Mouse (Mus musculus): ENCODE results near the gene Mtch1. TPM values are rescaled to one million over a fixed set of nuclear protein-coding genes. Genes with fewer than 3 reads are reported as not detected.

Gene Mtch1
- total and polyA plus RNA-seq, 3 experiments: 66.1 to 143 (median 110) TPM

DNA sequence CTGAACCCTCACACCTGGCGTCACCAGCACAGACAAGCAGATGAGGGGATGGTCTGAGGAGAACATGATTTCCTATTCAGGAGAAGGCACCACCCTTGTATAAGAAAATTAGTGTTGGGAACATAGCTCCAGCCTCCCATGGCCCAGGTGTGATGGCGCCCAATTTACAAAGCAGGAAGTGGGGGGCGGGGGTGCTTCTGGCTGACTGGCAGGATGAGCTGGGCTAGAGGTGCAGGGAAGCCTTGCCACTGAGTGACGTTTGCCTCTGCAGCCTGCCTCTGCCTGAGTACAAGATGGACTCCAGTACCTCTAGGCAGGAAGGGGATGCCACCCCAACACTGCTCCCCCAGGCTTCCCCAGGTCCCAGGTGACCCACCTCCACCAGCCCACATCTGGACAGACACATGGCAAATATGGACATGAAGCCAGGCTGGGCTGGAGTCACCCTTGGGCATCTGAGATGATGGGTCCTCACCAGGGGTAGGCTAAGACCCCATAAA is 15.5 kb downstream of the Mtch1 start:
- Histone ChIP-seq H3K27ac (ENCODE audit: insufficient read depth, low read depth) (no peak overlapping the region), H3K4me1 (ENCODE audit: control insufficient read depth in 1 of 2, insufficient read depth in 2 of 2) (peaks cover 0 to 6% of the 10 kb centered on the region in 2 experiments; a peak in 2 of 4 replicates), H3K4me2 (ENCODE audit: insufficient read depth, low read depth, poor library complexity, severe bottlenecking) (no peak overlapping the region), H3K9me3 (replicated peaks; ENCODE audit: low read length) (no peaks in the 10 kb centered on the region), H3K79me2 (replicated peaks; ENCODE audit: control insufficient read depth, extremely low read depth, insufficient read depth, poor library complexity, severe bottlenecking) (no peaks in the 10 kb centered on the region), H3K36me3 (replicated peaks in 1 of 2; ENCODE audit: control insufficient read depth in 1 of 2, insufficient read depth in 1 of 2, low read length in 1 of 2) (peaks cover 62 to 73% of the 10 kb centered on the region in 2 experiments), H3K27me3 (replicated peaks) (no peaks in the 10 kb centered on the region), H3K4me3 (replicated peaks in 1 of 3; ENCODE audit: low read depth in 2 of 3, low read length in 2 of 3, poor library complexity in 1 of 3) (no peak overlapping the region), H3K9ac (ENCODE audit: insufficient read depth, low read depth) (no peak overlapping the region)
- no peak for DNase-seq (ENCODE audit: extremely low read depth)
- in situ Hi-C loops (cut with MboI; ENCODE audit: low pct_ligation_motif_present, low pct_unique_long_range_greater_than_20kb, low sequenced_read_pairs): no loop called here
- no peak for TF ChIP-seq MAX (IDR thresholded peaks at IDR 0.05; ENCODE audit: low read length)
- TF ChIP-seq USF1 (IDR thresholded peaks at IDR 0.05; ENCODE audit: low read depth, low read length): no peak
- no peak for TF ChIP-seq CHD1 (IDR thresholded peaks at IDR 0.05; ENCODE audit: low read depth, low read length)
- TF ChIP-seq RCOR1 (conservative IDR thresholded peaks at IDR 0.05; ENCODE audit: low read depth, low read length): no peak
- TF ChIP-seq ZMIZ1 (IDR thresholded peaks at IDR 0.05; ENCODE audit: low read depth, low read length): no peak
- no peak for TF ChIP-seq NRF1 (IDR thresholded peaks at IDR 0.05; ENCODE audit: low read depth, low read length)
- dilution Hi-C loops (cut with MboI; ENCODE audit: extremely low pct_ligation_motif_present, extremely low pct_unique_long_range_greater_than_20kb, low sequenced_read_pairs): no loop called here

GRCm38 (mm10) chr17:29330671-29331410 is 16.9 kb downstream of the Mtch1 start:
- H3K9me3 ChIP-seq (replicated peaks; ENCODE audit: low read length): no peaks in the 10 kb centered on the region
- no peaks in the 10 kb centered on the region for H3K79me2 ChIP-seq (replicated peaks; ENCODE audit: control insufficient read depth, extremely low read depth, insufficient read depth, poor library complexity, severe bottlenecking)
- H3K9ac ChIP-seq (ENCODE audit: insufficient read depth, low read depth): no peak overlapping the region
- H3K27me3 ChIP-seq (replicated peaks): no peaks in the 10 kb centered on the region
- peaks cover 48 to 59% of the 10 kb centered on the region in 2 experiments for H3K36me3 ChIP-seq (replicated peaks in 1 of 2; ENCODE audit: control insufficient read depth in 1 of 2, insufficient read depth in 1 of 2, low read length in 1 of 2)
- H3K4me1 ChIP-seq (ENCODE audit: control insufficient read depth in 1 of 2, insufficient read depth in 2 of 2): peaks cover 0 to 10% of the 10 kb centered on the region in 2 experiments; a peak in 2 of 4 replicates
- H3K4me3 ChIP-seq (replicated peaks in 1 of 3; ENCODE audit: low read depth in 2 of 3, low read length in 2 of 3, poor library complexity in 1 of 3): no peak overlapping the region
- H3K4me2 ChIP-seq (ENCODE audit: insufficient read depth, low read depth, poor library complexity, severe bottlenecking): no peak overlapping the region
- no peak for DNase-seq (ENCODE audit: extremely low read depth)
- TF ChIP-seq MAFK (IDR thresholded peaks at IDR 0.05; ENCODE audit: insufficient replicate concordance, low read length) (no peak), POLR2AphosphoS2 (IDR thresholded peaks at IDR 0.05; ENCODE audit: low read depth, low read length) (no peak), KAT2A (IDR thresholded peaks at IDR 0.05; ENCODE audit: insufficient replicate concordance, low read length) (no peak), JUND (conservative IDR thresholded peaks at IDR 0.05; ENCODE audit: low read depth, low read length) (no peak), JUN (IDR thresholded peaks at IDR 0.05; ENCODE audit: insufficient read depth, low read depth, low read length) (no peak), TCF12 (IDR thresholded peaks at IDR 0.05; ENCODE audit: low read depth, low read length) (no peak)
- dilution Hi-C loops (cut with MboI; ENCODE audit: extremely low pct_ligation_motif_present, extremely low pct_unique_long_range_greater_than_20kb, low sequenced_read_pairs): no loop called here
- H3K27ac ChIP-seq (ENCODE audit: insufficient read depth, low read depth): no peak overlapping the region
- in situ Hi-C loops (cut with MboI; ENCODE audit: low pct_ligation_motif_present, low pct_unique_long_range_greater_than_20kb, low sequenced_read_pairs): no loop called here

Data from CH12.LX (cell line).